Comparison of ENCODE assay signal across 11 mouse cellular contexts in genomic region chr5:134761409-134762124, GRCm38 (mm10). TPM values are rescaled to one million over a fixed set of nuclear protein-coding genes. Genes with fewer than 3 reads are reported as not detected.
DNase-seq lines count a peak whose midpoint lies in the region; ATAC-seq lines count a peak whose summit lies in the region.
"Had no signal": no experiment of that assay in that cellular context is flagged by ENCODE, and none has a peak within 500 bp of the region (broad histone marks: within the 10 kb centered on the region; RNA-seq: fewer than 3 reads in every experiment).

No protein-coding gene starts in this region.

- ATAC-seq in embryonic facial prominence, embryonic 12.5 days (ENCODE audit: insufficient number of reproducible peaks, insufficient read depth, low FRiP score, low TSS enrichment), result no peak
- no peak for ATAC-seq in heart, embryonic 15.5 days (replicated peaks; ENCODE audit: insufficient number of reproducible peaks, insufficient read depth, low FRiP score, low read depth)
- ATAC-seq in kidney, embryonic 15.5 days (replicated peaks; ENCODE audit: low FRiP score), result no peak
- ATAC-seq: CD4-positive, CD25-positive, alpha-beta regulatory T cell, adult 4 months had no signal

- H3K9me3 ChIP-seq in embryonic facial prominence, embryonic 12.5 days, result no peaks in the 10 kb centered on the region
- no peaks in the 10 kb centered on the region for H3K9me3 ChIP-seq in embryonic facial prominence, embryonic 10.5 days
- H3K9me3 ChIP-seq in heart, embryonic 15.5 days (replicated peaks), result no peaks in the 10 kb centered on the region
- no peaks in the 10 kb centered on the region for H3K9me3 ChIP-seq in kidney, embryonic 15.5 days (replicated peaks)
- H3K9me3 ChIP-seq: liver, embryonic 15.5 days had no signal

- H3K9ac ChIP-seq in embryonic facial prominence, embryonic 12.5 days, result no peak overlapping the region
- H3K9ac ChIP-seq in heart, embryonic 15.5 days, result no peak overlapping the region
- no peak overlapping the region for H3K9ac ChIP-seq in kidney, embryonic 15.5 days
- H3K9ac ChIP-seq: liver, embryonic 15.5 days had no signal

- no peak for DNase-seq in embryonic facial prominence, embryonic 10.5 days (ENCODE audit: low spot score)
- DNase-seq in layer of hippocampus, postnatal 14 days (ENCODE audit: low spot score in 2 of 2), result peak; percentile 27 to 67
- no peak for DNase-seq in layer of hippocampus, adult 8-10 months (ENCODE audit: low spot score in 2 of 2)
- peak; percentile 11 for DNase-seq in cerebellum, adult 9-10 months
- DNase-seq in spleen, postnatal 10 days (ENCODE audit: low spot score in 2 of 2), result no peak
- DNase-seq: kidney, adult 2 months had no signal

- H3K36me3 ChIP-seq in embryonic facial prominence, embryonic 12.5 days, result no peaks in the 10 kb centered on the region
- H3K36me3 ChIP-seq in embryonic facial prominence, embryonic 10.5 days (replicated peaks), result no peaks in the 10 kb centered on the region
- no peaks in the 10 kb centered on the region for H3K36me3 ChIP-seq in heart, embryonic 15.5 days
- no peaks in the 10 kb centered on the region for H3K36me3 ChIP-seq in kidney, embryonic 15.5 days
- H3K36me3 ChIP-seq: liver, embryonic 15.5 days had no signal

- H3K27ac ChIP-seq in embryonic facial prominence, embryonic 12.5 days, result peak overlapping the region; percentile 69
- H3K27ac ChIP-seq in embryonic facial prominence, embryonic 10.5 days (replicated peaks), result no peak overlapping the region
- H3K27ac ChIP-seq in heart, embryonic 15.5 days, result peak overlapping the region; percentile 1; the same call in 1 of the 2 replicates
- H3K27ac ChIP-seq in kidney, embryonic 15.5 days, result no peak overlapping the region
- H3K27ac ChIP-seq: liver, embryonic 15.5 days had no signal

- 66% methylated on average over 18 of the region's 18 CpGs for WGBS in embryonic facial prominence, embryonic 12.5 days
- 74% methylated on average over 18 of the region's 18 CpGs for WGBS in embryonic facial prominence, embryonic 10.5 days
- WGBS in heart, embryonic 15.5 days, result 56% methylated on average over 18 of the region's 18 CpGs
- WGBS in kidney, embryonic 15.5 days, result 70% methylated on average over 18 of the region's 18 CpGs

- no peak overlapping the region for H3K4me2 ChIP-seq in embryonic facial prominence, embryonic 12.5 days (replicated peaks)
- H3K4me2 ChIP-seq in heart, embryonic 15.5 days, result no peak overlapping the region
- no peak overlapping the region for H3K4me2 ChIP-seq in kidney, embryonic 15.5 days
- H3K4me2 ChIP-seq: liver, embryonic 15.5 days had no signal

- no peaks in the 10 kb centered on the region for H3K4me1 ChIP-seq in embryonic facial prominence, embryonic 12.5 days
- peaks cover 4% of the 10 kb centered on the region for H3K4me1 ChIP-seq in embryonic facial prominence, embryonic 10.5 days
- H3K4me1 ChIP-seq in heart, embryonic 15.5 days (replicated peaks), result peaks cover 11% of the 10 kb centered on the region
- H3K4me1 ChIP-seq in kidney, embryonic 15.5 days, result 0 out of 2 replicates have a peak, but pooled peaks cover 3% of the 10 kb centered on the region
- H3K4me1 ChIP-seq: liver, embryonic 15.5 days had no signal

- H3K27me3 ChIP-seq in embryonic facial prominence, embryonic 12.5 days, result 0 out of 2 replicates have a peak, but pooled peaks cover 3% of the 10 kb centered on the region
- peaks cover 13% of the 10 kb centered on the region for H3K27me3 ChIP-seq in embryonic facial prominence, embryonic 10.5 days (replicated peaks; ENCODE audit: low read depth, poor library complexity, severe bottlenecking)
- H3K27me3 ChIP-seq in heart, embryonic 15.5 days, result peaks cover 2% of the 10 kb centered on the region; the same call in 1 of the 2 replicates
- no peaks in the 10 kb centered on the region for H3K27me3 ChIP-seq in kidney, embryonic 15.5 days
- H3K27me3 ChIP-seq: liver, embryonic 15.5 days had no signal

- no peak overlapping the region for H3K4me3 ChIP-seq in embryonic facial prominence, embryonic 12.5 days
- H3K4me3 ChIP-seq in embryonic facial prominence, embryonic 10.5 days, result no peak overlapping the region
- no peak overlapping the region for H3K4me3 ChIP-seq in heart, embryonic 15.5 days
- H3K4me3 ChIP-seq in kidney, embryonic 15.5 days (replicated peaks), result no peak overlapping the region
- H3K4me3 ChIP-seq: liver, embryonic 15.5 days had no signal

RNA-seq across cellular contexts. Expression of gene Eln, which starts 14.4 kb away (rescaled TPM):
- polyA plus RNA-seq in embryonic facial prominence, embryonic 12.5 days (2016; fragmentation: Nextera tagmentation; extraction: Ambion mirVana), result 32.7 and 35.4 TPM in 2 replicates
- 2.4 and 3.9 TPM in 2 replicates for polyA plus RNA-seq in embryonic facial prominence, embryonic 10.5 days (2016; fragmentation: Nextera tagmentation; extraction: Ambion mirVana)
- 100 to 1,000 TPM in 1 of 2 experiments, 10 to 100 TPM in 1; 49.4 to 112 TPM for total RNA-seq in layer of hippocampus, postnatal 14 days (2021)
- total RNA-seq in layer of hippocampus, adult 8-10 months (2022), result 10 to 100 TPM; 10.1 to 14.5 (median 13.5) TPM
- 683 and 1,118 TPM in 2 replicates for polyA plus RNA-seq in heart, embryonic 15.5 days (2015; fragmentation: Nextera tagmentation; extraction: Ambion mirVana)
- 81.4 and 99.6 TPM in 2 replicates for polyA plus RNA-seq in kidney, embryonic 15.5 days (2015; fragmentation: Nextera tagmentation; extraction: Ambion mirVana)
- polyA plus RNA-seq: CD4-positive, CD25-positive, alpha-beta regulatory T cell, adult 4 months had no signal

Comparison
In these comparisons a context has a peak if more than half of its experiments do, and no peak if none do; other contexts are left out.
1. H3K27ac ChIP-seq: peak in embryonic facial prominence, embryonic 12.5 days (single experiment) and heart, embryonic 15.5 days (single experiment); none in embryonic facial prominence, embryonic 10.5 days (single experiment) and kidney, embryonic 15.5 days (single experiment).
2. DNase-seq: peak in layer of hippocampus, postnatal 14 days (2 of 2) and cerebellum, adult 9-10 months (single experiment); none in embryonic facial prominence, embryonic 10.5 days (single experiment), layer of hippocampus, adult 8-10 months (0 of 2) and spleen, postnatal 10 days (0 of 2).